Mouse (Mus musculus) spleen, adult 12 weeks (tissue): ENCODE measurements around the gene Smyd3.

Source experiments
- DNase-seq: peaks from one replicate; pipeline ENCODE4 v3.0.0; 2022; ENCODE audit warnings: low spot score

Gene Smyd3

GRCm38 (mm10) chr1:179517713-179518465 lies at the start of gene Smyd3:
TSS of gene Smyd3 (minus strand) at chr1:179518041.
- peak; percentile 78 for DNase-seq

- no peak for DNase-seq
Observed at GRCm38 (mm10) chr1:179567558-179567957, 49.7 kb upstream of the Smyd3 start.

GRCm38 (mm10) chr1:179563926-179564325 lies 46.1 kb upstream of the Smyd3 start:
- no peak for DNase-seq

- DNase-seq = no peak
Observed at GRCm38 (mm10) chr1:179563211-179563610, 45.4 kb upstream of the Smyd3 start.

- DNase-seq = no peak
Observed at GRCm38 (mm10) chr1:179560845-179561430, 43.1 kb upstream of the Smyd3 start.

GRCm38 (mm10) chr1:179559446-179560194 lies 41.8 kb upstream of the Smyd3 start:
- no peak for DNase-seq

- DNase-seq = no peak
Observed at GRCm38 (mm10) chr1:179556921-179557320, 39.1 kb upstream of the Smyd3 start.

GRCm38 (mm10) chr1:179553949-179554347 lies 36.1 kb upstream of the Smyd3 start:
- DNase-seq = no peak

GRCm38 (mm10) chr1:179553197-179553948 lies 35.5 kb upstream of the Smyd3 start:
- DNase-seq = no peak

GRCm38 (mm10) chr1:179552751-179553150 lies 34.9 kb upstream of the Smyd3 start:
- DNase-seq = no peak

GRCm38 (mm10) chr1:179551921-179552320 lies 34.1 kb upstream of the Smyd3 start:
- DNase-seq = no peak

- DNase-seq = no peak
Observed at GRCm38 (mm10) chr1:179551336-179551735, 33.5 kb upstream of the Smyd3 start.

GRCm38 (mm10) chr1:179548996-179549752 lies 31.3 kb upstream of the Smyd3 start:
- DNase-seq = no peak

- DNase-seq = no peak
Observed at GRCm38 (mm10) chr1:179548220-179548619, 30.4 kb upstream of the Smyd3 start.

- DNase-seq = no peak
Observed at GRCm38 (mm10) chr1:179547176-179547575, 29.3 kb upstream of the Smyd3 start.

- DNase-seq = no peak
Observed at GRCm38 (mm10) chr1:179546551-179546917, 28.7 kb upstream of the Smyd3 start.

- DNase-seq = peak; percentile 98
Observed at GRCm38 (mm10) chr1:179545768-179546550, 28.1 kb upstream of the Smyd3 start, which contains the start of the genes Tfb2m and Cnst. TSS of gene Tfb2m (minus strand) at chr1:179546267. TSS of gene Cnst (plus strand) at chr1:179546370.

- DNase-seq = no peak
Observed at GRCm38 (mm10) chr1:179541502-179541901, 23.7 kb upstream of the Smyd3 start.

- no peak for DNase-seq
Observed at GRCm38 (mm10) chr1:179539887-179540286, 22.0 kb upstream of the Smyd3 start.

- DNase-seq = no peak
Observed at GRCm38 (mm10) chr1:179539054-179539453, 21.2 kb upstream of the Smyd3 start.

- no peak for DNase-seq
Observed at GRCm38 (mm10) chr1:179519901-179520300, 2.1 kb upstream of the Smyd3 start.
